Mouse (Mus musculus): ENCODE measurements around the gene Ak3.

The Ak3 gene

DNA sequence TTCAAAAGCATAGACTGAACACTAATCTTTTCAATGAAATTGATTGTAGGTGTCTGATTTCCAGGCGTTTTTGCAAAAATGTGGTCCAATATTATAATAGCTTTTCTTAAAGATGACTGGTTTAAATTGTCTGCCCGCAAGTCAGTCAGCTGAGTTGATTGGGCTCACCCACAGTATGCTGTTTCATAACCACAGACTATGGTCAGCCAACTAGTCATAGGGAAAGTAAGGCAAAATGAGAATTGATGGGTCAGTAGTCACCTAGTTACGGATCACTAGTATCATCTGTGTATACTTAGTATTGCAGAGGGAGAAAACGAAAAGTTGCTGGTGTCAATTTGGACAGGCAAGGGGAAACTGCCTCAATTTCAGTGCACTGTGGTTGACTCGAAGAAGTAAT, 56.4 kb downstream of the Ak3 start:
- DNase-seq: no peak

DNA sequence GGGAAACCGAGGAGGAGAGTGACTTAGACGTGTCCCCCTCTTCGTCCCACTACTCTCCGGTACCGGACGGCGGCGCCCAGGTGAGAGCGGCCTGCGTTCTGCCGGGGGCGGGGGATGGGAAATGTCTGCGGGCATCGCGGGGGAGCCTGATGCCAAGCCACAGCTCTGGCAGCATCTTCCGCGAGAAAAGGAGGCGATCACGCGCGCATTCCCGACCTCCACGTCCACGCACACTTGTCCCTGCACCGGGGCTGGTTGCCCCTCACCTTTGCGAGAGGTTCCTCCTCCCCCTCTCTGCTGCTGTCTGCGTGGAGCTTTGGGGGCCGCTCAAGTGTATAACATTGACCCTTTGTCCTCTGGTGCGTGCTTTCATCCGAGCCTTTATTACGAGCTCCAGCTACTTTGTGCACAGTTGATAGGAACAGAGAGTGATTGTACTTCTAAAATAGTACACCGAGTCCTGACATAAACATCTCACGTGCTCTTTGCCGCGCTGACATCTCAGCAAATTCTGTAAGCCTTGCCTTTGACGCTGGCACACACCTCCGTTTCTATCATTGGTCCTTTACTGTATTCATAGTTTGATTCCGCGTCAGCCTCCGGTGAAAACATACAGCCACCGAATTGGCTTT, 57.1 kb downstream of the Ak3 start:
- DNase-seq: no peak

DNA sequence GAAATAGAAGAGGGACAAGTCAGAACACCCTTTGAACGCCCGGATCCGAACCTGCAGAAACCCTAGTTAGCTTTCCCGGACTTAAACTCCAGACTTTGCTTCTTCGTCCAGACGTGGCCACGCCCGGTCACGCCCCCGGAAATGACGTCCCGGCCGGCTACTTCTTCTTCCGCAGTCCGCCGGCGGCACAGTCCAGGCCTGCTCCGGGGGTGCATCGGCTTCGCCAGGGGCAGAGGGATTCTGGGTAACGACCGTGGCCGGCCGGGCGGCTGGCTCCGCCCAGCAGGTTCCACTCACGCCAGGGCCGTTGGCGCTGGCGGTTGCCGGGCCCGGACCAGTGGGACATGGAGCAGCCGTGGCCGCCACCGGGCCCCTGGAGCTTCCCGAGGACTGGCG, 57.6 kb downstream of the Ak3 start, which contains the start of gene Cdc37l1:
TSS of gene Cdc37l1 (plus strand) at position 159 of the 396 bp plus-strand sequence.
- peak; percentile 98 for DNase-seq

DNA sequence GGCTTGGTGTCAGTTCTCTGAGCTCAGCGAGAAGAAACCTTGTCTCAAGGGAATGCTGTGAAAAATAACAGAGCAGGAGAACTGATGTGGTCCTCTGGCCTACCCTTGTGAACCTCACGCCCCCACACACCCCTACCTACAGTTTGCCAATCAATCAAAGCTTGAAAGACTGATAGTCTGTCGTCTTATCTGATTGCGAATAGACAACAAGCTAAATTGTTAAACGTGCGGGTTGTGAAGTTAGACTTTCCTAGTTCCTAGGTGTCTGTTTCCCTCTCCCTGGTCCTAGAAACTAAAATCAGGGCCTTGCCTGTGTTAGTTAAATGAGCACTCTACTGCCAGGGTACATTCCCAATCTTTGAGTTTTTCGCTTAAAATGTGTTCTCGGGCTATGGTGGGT, 58.2 kb downstream of the Ak3 start:
- DNase-seq: no peak

DNA sequence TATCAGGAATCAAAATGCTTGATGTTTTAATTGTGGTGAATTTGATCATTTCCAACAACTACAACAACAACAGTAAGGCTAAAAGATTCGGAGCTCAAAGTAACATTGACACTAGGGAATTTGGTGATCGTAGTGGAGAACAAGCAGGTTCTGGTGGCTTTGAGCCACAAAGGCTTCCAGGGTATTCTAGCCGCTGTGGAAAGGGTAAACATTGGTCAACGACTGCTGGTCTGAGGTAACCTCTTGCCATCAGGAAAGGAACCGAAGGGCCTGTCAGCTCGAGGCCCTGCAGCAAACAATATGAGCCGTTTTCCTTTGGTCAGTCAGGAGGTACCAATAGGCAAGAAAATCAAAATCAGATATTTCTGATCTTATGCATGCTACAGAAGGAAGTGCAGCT, 65.1 kb downstream of the Ak3 start:
- DNase-seq: no peak

DNA sequence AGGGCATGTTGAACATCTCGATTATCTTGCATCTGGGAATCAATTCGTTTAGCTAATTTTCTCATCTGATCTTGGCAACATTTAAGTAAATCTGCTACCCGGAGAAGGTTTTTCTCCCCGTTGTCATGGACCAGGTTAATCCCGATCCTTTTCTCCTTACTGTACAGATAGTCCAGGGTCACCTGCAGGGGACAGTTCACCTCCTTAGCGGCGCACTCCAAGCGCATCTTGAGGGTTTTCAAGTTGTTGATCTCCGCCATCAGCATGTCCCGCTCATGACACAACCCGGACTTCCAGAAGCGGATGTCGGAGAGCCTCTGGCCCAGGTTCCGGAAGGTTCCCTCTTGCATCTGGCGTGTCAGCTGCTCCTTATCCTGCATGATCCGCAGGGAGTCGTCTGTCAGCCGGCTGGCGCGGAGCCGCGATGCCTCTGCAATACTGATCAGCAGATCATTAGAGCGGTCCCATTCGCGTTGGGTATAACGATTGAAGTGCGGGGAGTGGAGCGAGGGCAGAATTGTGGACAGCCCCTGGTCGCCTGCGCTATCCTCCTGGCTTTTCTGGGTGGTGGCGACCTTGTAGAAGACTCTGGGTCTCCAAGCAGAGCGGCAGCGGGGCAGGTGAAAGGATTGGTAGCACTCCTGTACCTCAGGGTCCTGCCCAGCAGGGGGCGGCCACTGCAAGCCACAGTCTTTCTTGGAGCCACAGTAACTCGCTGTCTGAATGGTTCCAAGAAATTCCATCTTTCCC, 72.7 kb downstream of the Ak3 start:
- DNase-seq: peak; percentile 70 to 79

Data from cerebellum, postnatal 36 days (tissue).